Mouse (Mus musculus) forebrain, embryonic 16.5 days (tissue): ENCODE measurements around the gene Nedd9. TPM values are rescaled to one million over a fixed set of nuclear protein-coding genes. Genes with fewer than 3 reads are reported as not detected.
A peak's percentile ranks its signal among the peaks of the same experiment; 100 is the strongest.

Experiments used
- ATAC-seq: fragments of 200-750 bp; cut with Nextera tagmentation; 2 replicates; pipeline ENCODE4 v1.8.0; 2017; ENCODE audit warnings: mild to moderate bottlenecking, moderate library complexity
- H3K27ac ChIP-seq: fragments of 300-500 bp; sonication (generic); 2 replicates; pipeline ENCODE4 v1.5.1; 2014; ENCODE audit warnings: low read length, control low read depth
- H3K27me3 ChIP-seq: fragments of 300-500 bp; sonication (generic); replicated peaks from 2 replicates; pipeline ENCODE4 v1.6.1; 2014; ENCODE audit warnings: low read length; ENCODE audit not compliant: control insufficient read depth, insufficient read depth
- H3K36me3 ChIP-seq: fragments of 300-500 bp; sonication (generic); 2 replicates; pipeline ENCODE4 v1.6.1; 2014; ENCODE audit not compliant: control insufficient read depth, insufficient read depth
- H3K4me1 ChIP-seq: fragments of 300-500 bp; sonication (generic); replicated peaks from 2 replicates; pipeline ENCODE4 v1.6.1; 2014; ENCODE audit warnings: low read length; ENCODE audit not compliant: control insufficient read depth, insufficient read depth
- H3K4me2 ChIP-seq: fragments of 300-500 bp; sonication (generic); 2 replicates; pipeline ENCODE4 v1.6.1; 2014; ENCODE audit warnings: mild to moderate bottlenecking, low read length, control low read depth
- H3K4me3 ChIP-seq: fragments of 300-500 bp; sonication (generic); replicated peaks from 2 replicates; pipeline ENCODE4 v1.5.1; 2014; ENCODE audit warnings: mild to moderate bottlenecking, low read length, control low read depth
- H3K9ac ChIP-seq: fragments of 300-500 bp; sonication (generic); replicated peaks from 2 replicates; pipeline ENCODE4 v1.6.1; 2014; ENCODE audit warnings: low read depth, low read length, control low read depth
- H3K9me3 ChIP-seq: fragments of 300-500 bp; sonication (generic); 2 replicates; pipeline ENCODE4 v1.6.1; 2016; ENCODE audit warnings: low read length; ENCODE audit not compliant: control insufficient read depth
- WGBS: fragments of 180-500 bp; shearing (Covaris S2); extraction: QIAGEN DNeasy Blood & Tissue Kit; methylation state at CpG from one replicate; pipeline ENCODE4 v1.1.7; 2014; 5-methylcytosine and 5-hydroxymethylcytosine counted together
- polyA plus RNA-seq: library from polyadenylated mRNA; unstranded; fragments of >200 nt; fragmentation: Nextera tagmentation; extraction: Ambion mirVana; gene quantifications from 2 replicates; pipeline ENCODE4 v1.2.1, GENCODE M21; 2015

Nedd9 gene
- polyA plus RNA-seq, 1 experiment from 2014 or later: 23.0 TPM

DNA sequence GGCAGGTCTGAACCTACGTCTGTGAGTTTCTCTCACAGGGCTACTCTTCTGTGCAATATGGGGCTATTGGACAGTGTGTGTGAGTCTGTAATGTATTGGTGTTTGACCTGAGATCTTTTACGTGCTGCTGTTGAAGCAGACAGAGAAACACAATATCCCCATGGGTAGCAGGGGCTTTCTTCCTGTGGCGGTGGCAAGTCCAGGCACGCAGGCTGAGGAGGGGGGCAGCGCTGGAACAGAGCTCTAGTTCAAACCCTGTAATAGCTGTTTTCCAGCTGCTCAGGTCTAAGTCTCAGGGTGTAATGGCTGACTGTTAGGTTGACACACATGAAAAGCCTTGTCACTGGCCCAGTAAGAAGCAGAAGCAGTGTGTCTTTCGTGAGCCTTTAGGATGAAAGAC is 36.3 kb downstream of the Nedd9 start:
- ATAC-seq: no peak
- Histone ChIP-seq H3K36me3 (no peaks in the 10 kb centered on the region), H3K27ac (no peak overlapping the region), H3K27me3 (no peaks in the 10 kb centered on the region), H3K9me3 (no peaks in the 10 kb centered on the region), H3K4me1 (no peaks in the 10 kb centered on the region), H3K4me3 (no peak overlapping the region), H3K9ac (no peak overlapping the region), H3K4me2 (no peak overlapping the region)
- 88% methylated on average over 6 of the region's 6 CpGs for WGBS

DNA sequence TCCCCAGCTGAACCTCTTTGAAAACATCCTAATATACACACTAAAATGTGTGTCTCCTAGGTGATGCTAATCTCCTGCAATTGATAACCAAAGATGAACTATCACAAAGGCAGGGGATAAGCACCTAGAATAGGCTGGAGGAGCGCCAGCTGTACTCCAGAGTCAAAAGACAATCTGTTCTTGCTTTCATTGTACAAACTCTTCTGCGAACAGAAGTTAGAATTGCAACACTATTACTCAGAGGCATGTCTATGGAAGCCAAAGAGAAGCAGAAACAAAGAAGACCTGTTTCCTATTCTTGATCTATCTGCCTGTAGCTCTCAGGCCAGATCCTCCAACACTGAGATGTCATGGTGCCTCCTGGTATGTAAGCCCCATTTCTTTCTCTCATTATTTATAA is 38.0 kb downstream of the Nedd9 start:
- H3K4me1 ChIP-seq: no peaks in the 10 kb centered on the region
- no peaks in the 10 kb centered on the region for H3K9me3 ChIP-seq
- H3K9ac ChIP-seq: no peak overlapping the region
- H3K4me2 ChIP-seq: no peak overlapping the region
- H3K4me3 ChIP-seq: no peak overlapping the region
- no peaks in the 10 kb centered on the region for H3K36me3 ChIP-seq
- H3K27me3 ChIP-seq: no peaks in the 10 kb centered on the region
- no peak for ATAC-seq
- H3K27ac ChIP-seq: no peak overlapping the region
- 62% methylated on average over 2 of the region's 2 CpGs for WGBS

DNA sequence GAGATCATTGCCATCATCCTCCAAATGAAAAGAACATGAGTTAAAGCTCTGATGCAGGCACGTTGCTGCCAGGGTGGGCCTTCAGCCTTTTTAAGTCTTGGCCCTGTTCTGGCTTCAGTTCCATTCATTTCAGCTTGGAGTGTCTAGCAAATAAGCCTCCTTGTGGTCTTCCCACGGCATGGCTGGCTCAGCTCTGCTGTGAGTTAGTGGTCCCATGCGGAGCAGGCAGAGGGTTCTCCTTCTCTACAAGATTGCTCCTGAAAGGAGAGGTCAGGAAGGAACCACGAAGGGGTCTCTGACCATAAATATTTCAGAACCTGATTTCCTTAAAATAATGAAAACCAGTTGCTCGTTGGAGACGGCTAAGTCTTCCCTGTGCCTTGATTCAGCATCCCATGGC is 40.0 kb downstream of the Nedd9 start:
- no peaks in the 10 kb centered on the region for H3K36me3 ChIP-seq
- no peak overlapping the region for H3K4me2 ChIP-seq
- H3K4me3 ChIP-seq: no peak overlapping the region
- H3K27ac ChIP-seq: no peak overlapping the region
- 68% methylated on average over 6 of the region's 6 CpGs for WGBS
- peaks cover 4% of the 10 kb centered on the region; the same call in 1 of the 2 replicates for H3K4me1 ChIP-seq
- no peaks in the 10 kb centered on the region for H3K27me3 ChIP-seq
- H3K9ac ChIP-seq: no peak overlapping the region
- no peaks in the 10 kb centered on the region for H3K9me3 ChIP-seq
- no peak for ATAC-seq

DNA sequence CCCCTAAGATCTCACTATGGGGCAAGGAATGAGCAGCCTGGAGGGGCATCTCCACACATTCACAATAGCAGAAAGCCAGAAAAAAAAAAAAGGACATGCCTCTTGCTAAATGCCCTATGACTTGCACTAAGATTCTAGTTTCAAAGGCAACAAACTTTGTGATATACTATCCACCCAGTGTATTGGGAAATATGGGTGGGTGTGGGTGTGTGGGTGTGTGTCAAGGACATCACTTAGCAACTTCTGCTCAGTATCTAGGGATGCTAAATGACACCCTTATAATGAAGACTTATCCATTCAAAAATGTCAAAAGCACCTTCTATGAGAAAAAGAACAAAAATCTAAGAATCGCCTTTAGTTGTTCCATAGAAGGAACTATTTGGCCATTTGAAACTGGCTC is 40.6 kb downstream of the Nedd9 start:
- no peak overlapping the region for H3K4me2 ChIP-seq
- peaks cover 4% of the 10 kb centered on the region; the same call in 1 of the 2 replicates for H3K4me1 ChIP-seq
- no peaks in the 10 kb centered on the region for H3K36me3 ChIP-seq
- ATAC-seq: no peak
- H3K27ac ChIP-seq: no peak overlapping the region
- H3K4me3 ChIP-seq: no peak overlapping the region
- H3K27me3 ChIP-seq: no peaks in the 10 kb centered on the region
- H3K9me3 ChIP-seq: no peaks in the 10 kb centered on the region
- WGBS: 90% methylated on average over 1 of the region's 1 CpGs
- no peak overlapping the region for H3K9ac ChIP-seq

DNA sequence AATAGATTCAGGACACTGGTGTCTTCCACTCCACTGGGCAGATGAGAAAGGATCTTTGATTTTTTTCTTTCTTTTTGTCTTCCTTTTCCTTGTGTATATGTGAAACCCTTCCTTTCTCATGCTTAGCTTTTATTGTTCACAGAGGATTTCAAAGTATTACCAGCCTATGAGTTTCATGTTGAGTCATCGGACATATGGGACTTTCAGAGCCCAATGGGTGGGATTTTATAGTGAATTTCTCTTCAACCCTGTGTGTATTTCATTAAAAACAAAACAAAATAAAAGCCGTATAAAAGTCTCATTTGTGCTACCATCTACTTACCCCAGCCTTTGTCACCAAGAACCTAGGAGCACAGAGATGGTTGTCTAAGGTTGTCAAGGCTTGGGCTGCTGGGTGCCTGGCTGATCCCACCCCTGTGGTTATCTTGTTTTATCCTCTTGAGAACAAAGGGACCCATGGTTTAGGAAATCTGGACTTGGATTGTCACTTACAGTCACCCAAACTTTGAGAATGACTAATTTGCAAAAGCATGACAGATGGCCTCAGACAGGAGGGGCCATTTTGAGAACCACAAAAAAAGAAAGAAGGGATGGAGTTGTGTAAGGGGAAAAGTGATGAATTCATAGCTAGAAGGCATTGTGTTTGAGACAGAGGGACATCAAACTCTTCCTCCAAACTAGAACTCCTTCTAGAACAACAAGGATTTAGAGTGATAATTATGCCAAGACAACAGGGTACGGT is 41.9 kb downstream of the Nedd9 start:
- H3K27me3 ChIP-seq: no peaks in the 10 kb centered on the region
- H3K4me1 ChIP-seq: peaks cover 4% of the 10 kb centered on the region; the same call in 1 of the 2 replicates
- H3K9me3 ChIP-seq: no peaks in the 10 kb centered on the region
- H3K4me2 ChIP-seq: no peak overlapping the region
- H3K27ac ChIP-seq: no peak overlapping the region
- no peak overlapping the region for H3K9ac ChIP-seq
- no peaks in the 10 kb centered on the region for H3K36me3 ChIP-seq
- 74% methylated on average over 3 of the region's 3 CpGs for WGBS
- no peak for ATAC-seq
- H3K4me3 ChIP-seq: no peak overlapping the region

DNA sequence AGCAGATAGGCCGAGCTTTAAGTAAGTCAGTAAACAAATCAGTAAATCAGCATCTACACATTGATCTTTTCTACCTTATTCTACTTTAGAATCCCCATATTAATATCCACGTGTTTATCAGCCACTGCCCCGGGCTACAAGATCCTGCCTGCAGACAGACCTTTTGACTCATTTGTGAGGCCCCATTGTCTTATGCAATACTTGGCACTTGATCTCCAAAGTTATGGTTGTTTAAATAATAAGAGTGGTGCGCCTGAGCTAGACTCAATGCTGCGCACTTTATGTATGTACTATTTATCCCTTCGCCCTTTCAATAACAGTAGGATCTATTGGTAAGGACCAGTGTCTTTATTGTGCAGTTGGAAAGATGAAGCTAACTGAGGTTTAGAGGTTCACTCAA is 42.9 kb downstream of the Nedd9 start:
- H3K36me3 ChIP-seq: no peaks in the 10 kb centered on the region
- WGBS: 93% methylated on average over 6 of the region's 6 CpGs
- no peak overlapping the region for H3K4me3 ChIP-seq
- no peak for ATAC-seq
- no peak overlapping the region for H3K9ac ChIP-seq
- no peak overlapping the region for H3K4me2 ChIP-seq
- H3K4me1 ChIP-seq: peaks cover 4% of the 10 kb centered on the region; the same call in 1 of the 2 replicates
- no peak overlapping the region for H3K27ac ChIP-seq
- H3K27me3 ChIP-seq: no peaks in the 10 kb centered on the region
- H3K9me3 ChIP-seq: no peaks in the 10 kb centered on the region

DNA sequence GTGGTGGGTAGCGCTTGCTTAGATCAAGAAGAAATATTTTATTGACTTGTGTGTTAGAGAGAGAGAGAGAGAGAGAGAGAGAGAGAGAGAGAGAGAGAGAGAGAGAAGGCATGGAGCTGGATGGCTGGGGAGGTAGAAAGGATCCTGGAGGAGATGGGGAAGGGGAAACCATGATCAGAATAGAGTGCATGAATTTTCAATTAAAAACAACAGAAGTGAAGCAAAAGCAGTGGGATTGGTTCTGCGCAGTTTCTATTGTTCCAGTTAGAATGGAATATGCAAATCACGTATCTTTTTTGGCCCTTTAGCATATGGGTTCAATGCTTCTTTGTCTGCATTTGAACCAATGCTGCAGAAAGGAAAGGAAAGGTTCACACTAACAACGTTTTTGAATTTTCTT is 45.0 kb downstream of the Nedd9 start:
- peak; percentile 33; the same call in 1 of the 2 replicates for ATAC-seq
- Histone ChIP-seq H3K27ac (no peak overlapping the region), H3K36me3 (no peaks in the 10 kb centered on the region), H3K9ac (no peak overlapping the region), H3K4me1 (peaks cover 4% of the 10 kb centered on the region; the same call in 1 of the 2 replicates), H3K4me3 (no peak overlapping the region), H3K4me2 (no peak overlapping the region), H3K27me3 (no peaks in the 10 kb centered on the region), H3K9me3 (no peaks in the 10 kb centered on the region)
- WGBS: 30% methylated on average over 4 of the region's 4 CpGs

DNA sequence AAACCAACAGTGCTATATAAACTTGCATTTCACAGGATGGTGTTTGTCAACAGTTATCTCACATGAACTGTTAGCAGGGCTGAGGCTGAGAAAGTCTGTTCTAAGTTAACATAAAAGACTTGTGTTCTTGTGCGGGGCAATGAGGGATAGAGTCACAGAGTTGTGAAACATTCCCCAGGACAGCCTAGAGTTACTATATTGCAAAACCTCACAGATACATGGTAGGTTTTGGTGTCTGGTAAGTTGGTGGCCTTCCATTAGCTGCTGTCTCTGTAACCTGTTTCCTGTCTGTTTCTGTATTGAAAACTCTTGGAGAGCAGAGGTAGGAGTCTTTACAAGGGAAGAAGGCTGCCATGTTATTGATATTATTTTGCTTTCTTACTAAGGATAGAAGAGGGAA is 47.0 kb downstream of the Nedd9 start:
- no peaks in the 10 kb centered on the region for H3K36me3 ChIP-seq
- H3K27me3 ChIP-seq: no peaks in the 10 kb centered on the region
- H3K27ac ChIP-seq: no peak overlapping the region
- no peak overlapping the region for H3K4me2 ChIP-seq
- no peaks in the 10 kb centered on the region for H3K9me3 ChIP-seq
- H3K4me1 ChIP-seq: peaks cover 4% of the 10 kb centered on the region; the same call in 1 of the 2 replicates
- no peak for ATAC-seq
- 97% methylated on average over 1 of the region's 1 CpGs for WGBS
- no peak overlapping the region for H3K4me3 ChIP-seq
- H3K9ac ChIP-seq: no peak overlapping the region

DNA sequence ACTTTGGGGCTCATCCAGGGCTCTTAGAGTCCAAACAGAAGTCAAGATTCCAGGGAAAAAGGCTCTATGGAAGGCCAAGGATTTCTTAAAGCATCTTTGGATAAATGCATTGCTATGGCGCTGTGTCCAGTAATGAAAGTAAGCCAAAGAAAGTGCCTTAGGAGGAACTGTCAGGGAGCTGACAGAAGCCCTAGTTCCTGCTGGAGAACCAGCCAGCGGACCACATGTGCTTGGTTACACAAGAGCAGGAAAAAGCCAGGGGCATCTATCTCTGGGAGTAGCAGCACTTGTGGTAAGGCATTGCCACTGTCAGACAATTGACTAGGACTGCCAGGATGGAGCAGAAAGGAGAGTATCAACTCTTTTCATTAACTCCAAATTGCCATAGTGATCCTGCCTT is 49.8 kb downstream of the Nedd9 start:
- Histone ChIP-seq H3K27me3 (no peaks in the 10 kb centered on the region), H3K4me2 (no peak overlapping the region), H3K9ac (no peak overlapping the region), H3K36me3 (no peaks in the 10 kb centered on the region), H3K4me1 (peaks cover under 1% of the 10 kb centered on the region; the same call in 1 of the 2 replicates), H3K4me3 (no peak overlapping the region), H3K27ac (no peak overlapping the region), H3K9me3 (no peaks in the 10 kb centered on the region)
- WGBS: 91% methylated on average over 2 of the region's 2 CpGs
- no peak for ATAC-seq

DNA sequence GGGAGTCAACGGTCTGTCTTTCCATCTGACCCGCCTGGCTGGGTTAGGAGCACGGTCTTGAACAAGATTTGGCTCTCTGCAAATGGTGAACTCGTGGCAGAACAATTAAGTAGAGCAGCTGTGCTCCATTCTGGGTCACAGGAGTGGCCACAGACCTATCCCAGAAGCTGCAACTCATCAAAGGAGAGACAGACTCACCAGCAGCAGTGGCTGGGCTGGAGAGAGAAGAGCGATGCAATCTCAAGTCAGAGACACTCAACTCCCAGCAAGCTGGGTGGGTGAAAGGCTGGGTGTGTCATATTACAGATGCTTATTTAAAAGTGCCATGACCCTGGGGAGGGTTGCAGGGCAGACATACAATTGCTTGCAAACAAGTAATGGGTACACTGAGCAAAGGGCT is 50.4 kb downstream of the Nedd9 start:
- Histone ChIP-seq H3K27me3 (no peaks in the 10 kb centered on the region), H3K4me3 (no peak overlapping the region), H3K9ac (no peak overlapping the region), H3K4me2 (no peak overlapping the region), H3K27ac (no peak overlapping the region), H3K36me3 (no peaks in the 10 kb centered on the region), H3K4me1 (no peaks in the 10 kb centered on the region), H3K9me3 (no peaks in the 10 kb centered on the region)
- 77% methylated on average over 5 of the region's 5 CpGs for whole genome bisulfite sequencing
- ATAC-seq: no peak
